Mouse (Mus musculus) MEL-GATA-1-ER (cell line): ENCODE measurements around the gene Unc79.

Source experiments
- DNase-seq: peaks from one replicate; pipeline ENCODE4 v3.0.0-alpha.2; 2012; ENCODE audit warnings: low read depth; ENCODE audit errors: extremely low read depth

The Unc79 gene

DNA sequence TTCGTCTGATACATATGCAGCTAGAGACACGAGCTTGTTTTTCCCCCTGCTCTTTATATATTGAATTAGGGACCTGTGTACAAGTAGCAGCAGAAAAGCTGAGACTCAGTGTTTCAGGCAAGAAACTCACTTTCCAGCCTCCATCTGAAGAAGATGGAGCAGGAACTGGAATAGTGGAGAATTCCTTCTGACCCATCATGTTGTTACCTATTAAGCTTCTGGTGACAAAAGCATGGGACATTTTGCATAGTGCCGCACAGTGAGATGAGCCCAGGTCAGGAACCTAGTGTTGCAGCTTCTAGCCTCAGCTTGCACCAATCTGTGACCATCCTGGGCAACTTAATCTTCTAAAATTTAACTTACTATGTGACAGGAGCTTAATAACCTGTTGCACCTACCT, 92.7 kb downstream of the Unc79 start:
- DNase-seq, result no peak

DNA sequence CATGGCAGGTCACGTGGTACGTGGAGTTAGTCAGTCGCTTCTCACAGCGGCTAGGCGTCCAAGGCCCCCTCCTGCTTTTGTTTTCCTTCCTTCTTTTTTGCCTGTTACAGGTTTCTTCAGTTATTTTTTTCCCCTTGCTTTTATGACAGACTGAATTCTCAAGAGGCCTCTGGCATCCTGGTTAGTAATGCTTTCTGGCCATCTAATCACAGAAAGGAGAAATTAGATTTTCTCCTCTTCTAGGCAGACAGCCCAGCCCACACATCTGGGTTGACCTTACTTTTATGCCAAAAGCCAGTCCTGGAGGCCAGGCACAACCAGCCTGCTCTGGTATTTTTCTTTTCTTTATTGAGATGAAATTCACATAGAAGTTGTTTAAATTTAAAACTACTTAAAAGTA, 94.1 kb downstream of the Unc79 start:
- DNase-seq, result no peak

DNA sequence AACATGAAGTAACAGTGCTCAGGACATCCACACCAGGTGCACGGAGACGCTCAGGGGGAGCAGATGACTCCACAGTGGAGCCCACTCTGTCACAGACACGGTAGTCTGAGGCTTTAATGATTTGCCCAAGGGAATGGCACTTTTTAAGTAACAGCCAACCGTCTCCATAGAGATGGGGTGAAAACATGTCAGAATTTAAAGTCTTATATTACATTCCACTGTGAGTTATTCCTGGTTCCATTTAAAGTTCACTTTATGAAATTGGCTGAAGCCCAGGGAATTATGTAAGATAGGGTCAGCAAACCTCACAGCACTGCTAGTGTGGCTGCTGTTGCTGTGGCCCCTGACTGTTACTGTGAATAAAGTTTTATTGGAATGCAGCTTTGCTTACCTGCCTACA, 95.8 kb downstream of the Unc79 start:
- DNase-seq, result no peak

DNA sequence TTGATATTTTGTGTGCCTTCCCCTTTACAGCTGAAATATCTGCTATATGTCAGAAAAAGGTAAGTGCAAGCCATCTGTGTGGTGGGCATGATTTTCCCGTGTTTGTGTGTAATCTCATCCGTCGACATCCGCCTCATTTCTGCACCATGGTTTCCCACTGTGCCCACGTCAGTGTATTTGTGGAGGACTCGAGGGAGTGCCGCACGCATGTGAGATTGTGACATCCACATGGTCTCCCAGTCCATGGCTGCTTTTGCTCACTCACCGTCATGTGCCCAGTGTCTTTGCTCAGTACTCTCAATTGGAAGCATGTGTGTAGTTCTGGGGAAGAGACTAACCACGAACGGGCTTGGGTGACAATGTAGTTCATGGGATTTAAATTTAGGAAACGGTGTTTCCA, 101.2 kb downstream of the Unc79 start:
- no peak for DNase-seq

DNA sequence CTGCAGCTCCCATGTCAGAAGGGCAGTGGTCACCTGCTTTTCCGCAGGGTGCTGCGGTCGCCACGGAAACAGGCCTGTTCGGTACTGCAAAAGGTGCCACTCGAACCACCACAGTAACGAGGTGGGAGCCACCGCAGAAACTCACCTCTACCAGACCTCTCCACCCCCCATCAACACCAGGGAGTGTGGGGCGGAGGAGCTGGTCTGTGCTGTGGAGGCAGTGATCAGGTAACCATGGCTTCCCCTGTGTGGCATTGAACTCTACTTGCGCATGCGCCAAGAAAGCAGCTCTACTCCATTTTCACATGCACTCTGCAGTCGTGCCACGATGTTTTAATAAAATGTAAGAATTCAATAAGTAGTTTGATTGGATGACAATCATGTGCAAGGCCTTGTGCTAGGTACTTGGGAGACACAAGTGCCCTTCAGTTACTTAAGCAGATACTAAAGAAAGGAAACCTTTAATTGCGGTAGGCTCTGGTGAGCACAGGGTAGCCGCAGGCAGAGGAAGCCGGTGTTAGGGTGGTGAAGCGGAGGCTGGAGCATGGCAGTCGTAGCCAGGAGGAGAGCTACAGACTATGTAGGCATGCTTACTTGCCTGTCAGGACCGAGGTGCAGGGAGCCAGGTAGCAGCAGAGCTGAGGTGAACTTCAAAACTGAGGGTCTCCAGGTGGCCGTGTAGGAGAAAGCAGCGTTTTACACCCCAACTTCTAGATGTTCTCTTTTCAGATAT, 110.8 kb downstream of the Unc79 start:
- no peak for DNase-seq

DNA sequence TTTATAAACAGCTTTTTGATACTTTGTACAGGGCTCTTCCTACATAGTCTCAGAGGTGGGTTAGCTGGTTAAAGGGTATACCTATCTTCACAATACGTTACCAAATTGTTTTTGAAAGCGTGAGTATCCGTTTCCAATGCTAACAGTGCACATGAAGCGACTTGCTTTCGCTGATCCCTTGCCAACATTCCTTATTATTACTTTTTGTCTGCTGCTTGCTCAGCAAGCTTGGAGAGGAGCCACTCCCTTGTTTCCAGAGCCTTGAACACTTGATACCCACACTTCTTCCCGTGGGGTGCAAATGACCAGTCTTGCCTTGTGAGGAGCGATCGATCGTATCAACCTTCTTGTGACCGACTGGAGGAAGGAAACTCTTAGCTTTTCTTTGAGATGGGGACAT, 112.1 kb downstream of the Unc79 start:
- DNase-seq, result no peak

DNA sequence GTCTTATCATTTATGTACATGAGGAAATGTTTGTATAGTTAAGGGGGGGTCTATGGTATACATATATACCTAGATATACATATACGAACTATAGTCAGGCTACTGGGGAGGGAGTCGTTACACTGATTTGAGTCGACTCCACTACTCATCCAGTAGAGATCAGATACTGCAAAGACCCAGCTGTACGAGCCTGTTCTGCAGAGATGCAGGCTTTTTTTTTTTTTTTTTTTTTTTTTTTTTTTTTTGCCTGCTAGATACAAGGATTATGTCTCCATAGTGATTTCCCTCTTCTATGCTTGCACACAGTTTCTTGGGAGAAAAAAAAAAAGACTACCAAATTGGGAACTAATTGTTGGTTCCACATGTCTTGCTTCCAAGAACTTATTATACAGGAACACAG, 113.5 kb downstream of the Unc79 start:
- no peak for DNase-seq

DNA sequence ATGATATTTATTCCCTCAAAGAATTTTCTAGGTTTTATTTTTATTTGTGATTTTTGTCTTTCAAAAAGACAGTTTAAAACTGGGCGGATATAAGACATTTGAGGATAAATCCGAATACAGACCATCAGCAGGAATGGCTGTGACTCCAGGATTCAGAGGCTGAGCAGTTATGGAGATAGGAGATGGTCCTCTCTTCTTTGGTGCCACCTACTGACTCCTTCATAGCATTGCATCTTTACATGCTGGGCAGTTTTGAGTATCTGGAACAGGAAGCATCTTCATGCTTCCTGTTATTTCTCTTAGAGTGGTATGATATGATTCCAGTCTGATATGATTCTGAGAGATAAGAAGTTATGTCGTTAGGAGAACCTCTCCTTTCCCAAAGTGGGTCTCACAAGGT, 116.3 kb downstream of the Unc79 start:
- peak; percentile 47 for DNase-seq

DNA sequence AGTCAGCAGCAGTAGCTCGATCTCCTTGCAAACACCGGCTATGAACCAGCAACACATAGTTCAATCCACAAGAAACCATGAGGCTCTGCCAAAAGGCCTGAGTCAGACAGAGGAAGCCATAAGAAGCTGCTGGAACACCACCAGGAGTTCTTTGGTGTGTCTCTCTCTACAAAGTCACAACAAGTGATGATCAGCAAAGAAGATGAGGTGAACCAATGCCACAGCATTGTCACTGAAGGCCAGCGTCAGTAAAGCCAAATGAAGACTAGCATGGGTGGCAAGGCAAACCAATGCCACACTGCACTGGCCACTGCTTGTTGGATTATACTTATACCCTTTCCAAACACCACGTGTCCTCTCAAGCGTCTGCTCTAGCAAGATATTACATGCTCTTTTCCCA, 119.5 kb downstream of the Unc79 start:
- no peak for DNase-seq

DNA sequence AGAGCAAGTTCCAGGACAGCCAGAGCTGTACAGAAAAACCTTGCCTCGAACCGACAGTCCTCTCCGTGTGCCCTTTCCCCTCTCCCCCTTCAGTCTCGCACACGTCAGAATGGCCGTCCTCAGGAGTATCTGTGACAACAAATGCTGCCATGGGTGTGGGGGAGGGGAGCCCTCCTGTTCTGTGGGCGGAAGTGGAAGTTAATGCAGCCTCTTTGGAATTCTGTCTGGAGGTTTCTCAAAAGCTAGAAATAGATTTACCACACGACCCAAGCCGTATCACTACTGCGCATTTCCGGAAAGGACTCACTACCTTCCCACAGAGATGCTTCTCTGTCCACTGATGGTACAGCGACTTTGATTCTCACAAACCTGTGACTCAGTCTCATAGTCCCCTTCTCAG, 120.9 kb downstream of the Unc79 start:
- no peak for DNase-seq

DNA sequence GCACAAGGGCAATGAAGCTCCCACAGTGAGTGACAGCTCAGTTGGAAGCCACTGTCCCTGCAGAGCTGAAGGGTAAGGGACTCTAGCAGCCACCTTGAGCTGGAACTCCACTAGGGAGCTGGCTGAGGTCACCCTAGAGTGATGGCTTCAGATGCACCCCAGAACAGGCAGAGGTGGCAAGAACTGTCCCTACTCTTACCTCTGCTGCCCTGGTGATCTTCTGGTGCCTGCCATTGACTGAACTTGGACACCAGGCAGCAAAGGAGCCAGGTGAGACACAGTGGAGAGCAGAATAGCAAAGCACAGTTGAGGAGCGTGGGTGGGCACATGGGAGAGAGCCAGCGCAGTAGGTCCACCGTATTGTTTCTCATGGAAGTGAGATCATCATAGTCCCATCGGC, 125.3 kb downstream of the Unc79 start:
- no peak for DNase-seq

DNA sequence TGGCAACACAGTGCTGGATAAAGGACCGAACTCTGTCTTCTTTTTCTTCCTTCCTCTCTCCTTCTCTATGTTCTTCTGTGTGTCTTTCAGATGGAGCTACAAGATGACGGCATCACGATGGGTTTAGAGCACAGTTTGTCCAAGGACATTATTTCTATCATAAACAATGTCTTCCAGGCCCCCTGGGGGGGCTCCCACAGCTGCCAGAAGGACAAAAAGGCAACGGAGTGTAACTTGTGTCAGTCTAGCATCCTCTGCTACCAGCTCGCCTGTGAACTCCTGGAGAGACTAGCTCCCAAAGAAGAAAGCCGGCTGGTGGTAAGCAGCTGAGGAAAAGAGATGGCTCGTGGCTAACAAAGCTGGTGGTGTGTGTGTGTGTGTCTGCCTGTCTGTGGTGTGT, 130.1 kb downstream of the Unc79 start:
- no peak for DNase-seq

DNA sequence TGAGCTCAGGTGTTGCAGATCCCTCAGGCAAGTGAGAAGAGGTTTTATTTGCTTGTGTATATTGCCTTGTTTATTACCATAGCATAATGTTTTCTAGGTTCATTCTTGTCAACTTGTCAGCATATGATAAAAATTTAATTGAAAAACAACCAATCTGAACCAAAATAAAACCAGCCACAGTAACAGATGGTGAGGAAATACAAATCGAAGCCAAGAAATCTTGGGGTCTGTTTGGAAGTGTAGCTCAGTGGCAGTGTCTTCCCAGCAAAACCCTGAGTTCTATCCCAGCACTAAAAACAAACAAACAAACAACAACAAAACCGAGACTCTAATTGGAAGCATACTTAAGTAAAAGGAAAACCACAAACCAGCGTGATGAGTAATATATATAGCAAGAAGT, 131.4 kb downstream of the Unc79 start:
- DNase-seq, result no peak

DNA sequence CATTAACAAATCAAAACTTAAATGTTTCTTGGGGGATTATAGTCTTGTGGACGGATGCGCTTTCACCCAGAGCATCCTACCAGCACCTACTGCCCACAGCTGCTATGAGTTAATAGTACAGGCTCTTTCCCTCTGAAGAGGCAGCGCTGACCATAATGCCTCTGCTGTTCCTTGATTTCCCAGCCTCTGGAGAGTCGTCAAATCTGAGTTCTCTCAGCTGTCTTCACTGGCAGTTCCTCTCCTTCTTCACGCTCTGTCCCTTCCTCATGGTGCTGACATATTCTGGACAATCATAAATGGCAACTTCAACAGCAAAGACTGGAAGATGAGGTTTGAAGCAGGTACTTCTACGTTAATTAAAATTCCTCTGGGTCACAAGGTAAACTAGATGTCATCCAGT, 143.2 kb downstream of the Unc79 start:
- no peak for DNase-seq

DNA sequence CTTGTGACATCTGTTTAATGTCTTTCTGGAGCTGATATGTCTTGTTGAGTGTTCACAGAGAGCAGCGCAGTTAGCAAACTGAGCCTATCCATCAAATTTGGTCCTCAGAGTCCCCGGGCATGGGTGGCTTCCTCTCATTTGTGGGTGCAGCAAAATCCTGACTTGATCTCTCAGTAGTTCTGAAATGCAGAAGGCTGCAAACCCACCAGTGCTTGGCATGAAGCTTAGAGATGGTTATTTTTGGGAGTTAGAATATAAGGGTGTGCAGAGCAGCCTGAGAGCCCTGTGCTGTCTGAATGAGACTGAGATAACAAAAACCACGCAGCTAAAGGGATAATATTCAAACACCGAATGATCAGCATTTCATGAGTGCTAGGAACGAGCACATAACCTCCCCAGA, 146.5 kb downstream of the Unc79 start:
- DNase-seq, result no peak

DNA sequence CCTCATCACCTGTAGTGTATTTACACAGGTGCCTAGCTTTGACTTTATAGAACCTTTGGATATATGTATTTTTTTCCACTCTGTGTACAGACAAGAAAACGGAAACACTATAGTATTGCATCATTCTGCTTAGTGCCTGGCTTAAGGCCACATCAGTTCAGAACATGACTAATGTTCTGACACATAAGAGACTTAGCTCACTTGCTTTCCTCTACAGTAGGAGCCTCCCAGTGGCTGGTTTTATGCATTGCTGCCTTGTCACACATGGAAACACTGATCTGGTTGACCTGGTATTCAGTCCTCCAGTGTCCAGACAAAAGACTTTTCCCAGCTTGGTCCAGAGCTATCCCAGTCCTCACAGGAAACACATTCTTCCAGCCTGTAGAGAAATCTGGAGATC, 150.5 kb downstream of the Unc79 start:
- DNase-seq, result no peak

DNA sequence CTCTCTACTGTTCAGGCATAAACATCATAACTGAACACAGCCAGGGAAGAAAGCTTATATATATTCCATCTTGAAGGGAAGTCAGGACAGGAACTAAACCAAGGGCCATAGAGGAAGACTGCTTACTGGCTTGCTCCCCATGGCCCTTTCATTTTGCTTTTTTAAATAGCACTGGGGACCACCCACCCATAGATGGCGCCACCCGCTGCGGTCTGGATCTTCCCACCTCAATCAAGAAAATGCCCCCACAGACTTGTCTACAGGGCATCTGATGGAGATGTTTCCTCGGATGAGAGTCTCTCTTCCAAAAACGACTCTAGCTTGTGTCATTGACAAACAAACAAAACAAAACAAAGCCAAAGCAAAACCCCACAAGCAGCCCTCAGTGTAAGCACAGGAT, 151.4 kb downstream of the Unc79 start:
- DNase-seq, result no peak

DNA sequence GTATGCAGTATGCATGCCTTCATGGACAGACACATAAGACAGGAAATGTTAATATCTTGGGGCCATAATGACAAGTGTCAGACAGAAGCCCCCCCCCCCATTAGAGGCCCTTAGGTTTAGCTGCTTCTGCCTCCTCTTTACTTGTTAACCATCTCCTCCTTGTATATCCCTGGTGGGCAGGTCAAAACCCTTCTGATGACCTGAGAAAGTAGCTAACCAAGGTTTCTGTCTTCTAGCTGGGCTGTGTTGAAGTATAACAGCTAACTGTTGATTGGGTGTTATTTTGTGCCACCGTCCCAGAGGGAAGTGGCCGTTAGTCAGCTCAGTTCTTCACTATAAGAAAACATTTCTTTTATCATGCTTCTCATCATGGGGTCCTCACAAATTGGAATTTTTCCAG, 154.4 kb downstream of the Unc79 start:
- no peak for DNase-seq

DNA sequence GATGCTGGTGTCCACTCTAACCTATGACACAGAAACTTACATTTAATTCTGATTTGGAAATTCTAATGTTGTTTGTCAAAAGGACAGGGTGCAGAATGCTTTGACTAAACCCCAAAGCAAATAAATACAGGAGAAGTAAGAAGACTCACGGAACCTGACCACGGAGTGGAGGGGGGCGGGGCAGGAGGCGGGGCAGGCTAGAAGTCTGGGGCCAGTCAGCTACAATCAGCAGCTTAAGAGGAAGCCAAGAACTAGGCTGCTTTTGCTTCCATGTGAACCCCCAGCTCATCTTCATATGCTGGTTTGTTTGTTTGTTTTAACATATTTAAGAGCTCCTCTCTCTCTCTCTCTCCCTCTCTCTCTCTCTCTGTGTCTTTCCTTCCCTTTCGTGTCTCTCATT, 154.9 kb downstream of the Unc79 start:
- peak; percentile 24 for DNase-seq

DNA sequence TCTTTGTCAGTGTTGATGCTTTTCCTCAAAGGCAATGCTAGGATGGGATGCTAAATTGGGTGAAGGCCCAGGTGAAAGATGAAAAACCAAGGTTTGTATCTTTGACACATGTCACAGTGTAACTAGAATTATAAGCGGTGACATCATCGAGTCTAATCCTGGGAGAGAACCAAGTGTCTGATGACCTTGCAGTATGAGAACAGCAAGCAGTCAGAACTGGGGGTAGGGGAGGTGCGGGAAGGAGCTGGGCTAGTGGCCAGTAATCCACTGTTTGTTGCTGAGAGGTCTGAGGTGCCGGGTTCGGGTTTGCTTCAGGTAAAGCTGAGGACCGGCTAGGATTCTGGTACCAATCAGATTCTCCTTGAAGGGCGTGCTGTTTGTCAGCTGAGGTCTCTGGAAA, 160.6 kb downstream of the Unc79 start:
- DNase-seq, result no peak

DNA sequence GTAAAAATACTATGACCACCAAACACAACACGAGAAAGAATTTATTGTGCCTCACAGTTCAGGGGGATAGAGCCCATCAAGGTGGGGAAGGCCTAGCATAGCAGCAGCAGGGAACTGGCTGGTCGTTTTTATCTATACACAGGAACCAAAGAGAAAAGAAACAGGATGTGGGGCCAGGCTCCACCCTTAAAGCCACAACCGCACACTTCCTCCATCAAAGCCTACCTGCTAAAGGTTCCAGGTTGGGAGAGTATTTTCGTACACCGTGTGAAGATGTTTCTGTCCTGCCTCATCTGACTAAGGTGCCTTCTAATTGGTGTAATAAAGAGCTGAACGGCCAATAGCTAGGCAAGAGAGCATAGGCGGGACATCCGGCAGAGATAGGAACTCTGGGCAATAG, 168.0 kb downstream of the Unc79 start:
- DNase-seq, result no peak

DNA sequence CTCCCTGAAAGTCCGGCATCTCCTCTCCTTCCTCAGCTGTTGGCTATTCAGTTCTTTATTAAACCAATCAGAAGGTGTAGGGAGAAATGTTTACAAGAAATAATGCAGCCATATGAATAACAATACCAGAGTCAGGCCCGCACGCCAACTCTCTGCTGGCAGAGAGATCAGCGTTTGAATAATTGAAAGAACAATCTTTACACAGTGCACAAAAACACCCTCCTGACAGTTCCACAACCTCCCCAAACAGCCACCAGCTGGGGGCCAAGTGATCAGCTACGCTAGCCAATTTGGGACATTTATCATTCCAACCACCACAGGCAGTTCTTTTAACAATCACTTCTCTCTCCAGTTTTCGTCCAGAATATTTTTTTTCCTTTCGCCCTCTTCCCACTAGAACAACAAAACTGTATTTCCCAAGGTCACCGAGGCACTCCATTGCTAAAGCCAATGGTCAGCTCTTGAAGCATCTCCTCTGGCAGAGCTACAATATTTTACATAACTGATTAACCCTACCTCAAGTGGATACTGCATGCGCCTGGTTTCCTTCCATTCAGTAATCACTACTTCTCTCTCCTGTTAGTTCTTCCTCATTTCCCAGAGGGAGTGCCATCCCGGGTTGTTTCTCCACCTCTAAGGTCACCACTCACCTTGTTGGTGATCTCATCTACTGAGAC, 169.0 kb downstream of the Unc79 start:
- DNase-seq, result no peak

DNA sequence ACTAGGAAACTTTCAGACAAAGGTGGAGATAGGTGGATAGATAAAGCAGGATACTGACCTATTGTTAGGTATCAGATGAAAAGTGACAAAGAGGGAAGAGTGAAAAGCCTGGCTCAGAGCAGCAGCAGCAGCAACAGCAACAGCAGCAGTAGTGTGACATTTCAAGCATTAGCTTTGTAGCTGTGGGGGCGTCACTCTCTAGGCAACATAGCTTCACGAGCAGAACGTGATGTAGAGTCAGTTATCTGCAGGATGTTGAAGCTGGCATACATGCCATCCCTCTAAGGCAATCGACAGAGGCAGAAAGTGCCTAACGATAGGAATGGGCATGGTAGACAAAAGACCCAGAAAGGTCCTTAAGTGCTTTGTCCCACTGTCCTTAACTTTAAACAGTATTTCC, 173.3 kb downstream of the Unc79 start:
- DNase-seq, result no peak
